Mouse (Mus musculus) urinary bladder, postnatal 10 days (tissue): Measurements from ENCODE around the gene Tor1a.
A peak's percentile ranks its signal among the peaks of the same experiment; 100 is the strongest.

Experiments
- DNase-seq: peaks from one replicate; pipeline ENCODE4 v3.0.0; 2022; ENCODE audit warnings: low spot score

Gene Tor1a

GRCm38 (mm10) chr2:30967352-30968327 lies at the start of gene Tor1a:
TSS of gene Tor1a (minus strand) at chr2:30967933.
- peak; percentile 61 for DNase-seq

DNA sequence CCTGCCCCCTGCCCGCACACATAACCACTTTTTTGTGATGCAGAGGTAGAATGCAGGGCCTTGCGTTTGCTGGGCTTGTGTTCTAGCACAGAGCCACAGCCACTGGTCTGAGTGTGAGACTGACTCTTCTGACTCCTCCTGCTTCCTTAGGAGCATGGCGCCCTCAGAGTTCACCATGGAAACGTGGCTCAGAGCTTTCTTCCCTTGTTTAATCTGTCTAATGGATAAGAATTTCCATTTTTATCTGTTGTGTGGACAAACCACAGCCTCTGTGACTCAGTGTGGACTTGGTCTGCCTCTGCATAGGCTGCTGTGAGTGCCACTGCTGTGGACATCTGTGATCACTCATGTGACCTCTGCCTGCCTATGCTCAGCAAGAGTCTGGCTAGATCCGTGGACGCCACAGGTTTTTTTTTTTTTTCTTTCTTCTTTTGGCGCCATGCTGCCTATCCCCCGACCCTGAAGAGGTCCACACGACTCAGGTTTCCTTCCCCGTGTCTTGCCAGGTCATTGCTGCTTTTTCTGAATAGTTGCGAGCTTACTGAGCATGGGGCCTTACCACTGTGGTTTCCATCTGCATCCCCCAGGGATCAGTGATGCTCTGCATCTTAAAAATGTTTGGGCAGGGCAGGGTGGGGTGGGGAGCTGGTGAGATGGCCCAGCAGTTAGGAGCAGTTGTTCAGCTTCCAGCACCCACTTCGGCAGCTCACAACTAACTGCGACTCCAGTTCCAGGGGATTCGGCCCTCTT lies 45.8 kb upstream of the Tor1a start:
- DNase-seq = no peak

- DNase-seq = no peak
Observed at GRCm38 (mm10) chr2:31007208-31007607, 39.5 kb upstream of the Tor1a start.

DNA sequence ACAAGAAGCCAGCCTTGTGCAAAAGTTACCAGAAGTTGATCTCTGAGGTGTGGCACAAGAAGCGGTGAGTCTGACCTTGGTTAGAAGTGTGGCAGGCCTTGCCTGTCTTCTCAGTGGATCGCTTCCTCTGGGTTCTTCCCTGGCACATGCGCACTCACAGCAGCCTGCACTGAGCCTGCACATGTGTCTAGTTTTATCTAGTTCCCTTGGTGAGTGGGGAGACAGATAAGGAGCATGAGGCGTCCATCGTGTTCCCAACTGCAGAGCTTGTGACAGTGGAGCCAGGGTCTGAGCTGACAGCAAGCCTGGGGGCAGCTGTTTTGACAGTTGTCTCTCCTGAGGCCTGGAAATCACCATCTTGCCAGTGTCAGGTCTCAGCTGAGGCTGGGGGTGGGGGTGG lies 38.7 kb upstream of the Tor1a start:
- DNase-seq = no peak

GRCm38 (mm10) chr2:31005453-31005852 lies 37.7 kb upstream of the Tor1a start:
- DNase-seq = no peak

- DNase-seq = no peak
Observed at GRCm38 (mm10) chr2:31002857-31003256, 35.1 kb upstream of the Tor1a start.

GRCm38 (mm10) chr2:30998443-30999260 lies 30.9 kb upstream of the Tor1a start:
- DNase-seq = no peak

GRCm38 (mm10) chr2:30995432-30995996 lies 27.8 kb upstream of the Tor1a start:
- DNase-seq = no peak

GRCm38 (mm10) chr2:30994853-30995252 lies 27.1 kb upstream of the Tor1a start:
- DNase-seq = no peak

DNA sequence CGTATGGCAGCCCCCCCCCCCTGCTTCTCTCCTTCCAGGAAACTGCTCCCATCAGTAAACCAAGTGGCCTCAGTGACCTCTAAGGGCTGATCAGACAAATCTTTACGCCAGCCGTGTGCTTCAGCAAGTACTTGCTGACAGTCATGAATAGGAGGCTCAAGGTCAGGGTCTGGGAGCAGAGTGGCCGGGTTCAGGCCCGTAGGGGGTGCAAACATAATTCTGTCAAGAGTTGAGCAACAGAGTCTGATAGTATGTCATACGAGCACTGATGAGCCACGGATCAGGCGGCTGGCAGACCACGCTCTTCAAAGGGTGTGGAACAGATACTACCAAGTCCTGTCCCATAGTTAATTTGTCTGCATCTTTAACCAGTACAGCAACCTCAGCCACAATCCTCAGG lies 22.5 kb upstream of the Tor1a start:
- DNase-seq = no peak

- no peak for DNase-seq
Observed at GRCm38 (mm10) chr2:30985111-30986020, 17.6 kb upstream of the Tor1a start.

- no peak for DNase-seq
Observed at GRCm38 (mm10) chr2:30983024-30983423, 15.3 kb upstream of the Tor1a start.

- DNase-seq = peak; percentile 96
Observed at GRCm38 (mm10) chr2:30981790-30982513, 14.2 kb upstream of the Tor1a start, which contains the start of the genes BC005624 and Usp20. TSS of gene BC005624 (minus strand) at chr2:30982201. TSS of gene Usp20 (plus strand) at chr2:30982279.

- DNase-seq = no peak
Observed at GRCm38 (mm10) chr2:30966826-30967225, 907 bp downstream of the Tor1a start.

- no peak for DNase-seq
Observed at GRCm38 (mm10) chr2:30965627-30966026, 2.1 kb downstream of the Tor1a start.

GRCm38 (mm10) chr2:30962570-30963254 lies 5.0 kb downstream of the Tor1a start:
- DNase-seq = no peak

DNA sequence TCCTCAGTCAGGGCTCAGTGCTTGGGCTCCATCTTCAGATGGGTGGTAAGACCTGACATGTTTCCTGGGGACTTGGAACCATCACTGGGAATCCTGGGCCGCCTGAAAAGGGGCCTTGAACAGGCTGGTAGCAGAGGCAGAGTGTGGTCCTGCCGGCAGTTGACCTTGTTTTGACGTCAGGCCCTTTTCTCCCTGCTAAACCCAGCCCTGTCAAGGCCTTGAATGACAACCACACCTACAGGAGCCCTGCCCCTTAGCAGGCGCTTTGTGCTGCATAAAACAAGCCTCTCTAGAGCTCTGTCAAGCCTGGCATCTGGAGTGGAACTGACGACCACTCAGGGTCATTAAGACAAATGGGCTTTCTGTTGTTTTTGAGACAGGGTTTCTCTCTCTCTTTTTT lies 7.9 kb downstream of the Tor1a start:
- no peak for DNase-seq

GRCm38 (mm10) chr2:30958726-30959125 lies 9.0 kb downstream of the Tor1a start:
- DNase-seq = no peak

DNA sequence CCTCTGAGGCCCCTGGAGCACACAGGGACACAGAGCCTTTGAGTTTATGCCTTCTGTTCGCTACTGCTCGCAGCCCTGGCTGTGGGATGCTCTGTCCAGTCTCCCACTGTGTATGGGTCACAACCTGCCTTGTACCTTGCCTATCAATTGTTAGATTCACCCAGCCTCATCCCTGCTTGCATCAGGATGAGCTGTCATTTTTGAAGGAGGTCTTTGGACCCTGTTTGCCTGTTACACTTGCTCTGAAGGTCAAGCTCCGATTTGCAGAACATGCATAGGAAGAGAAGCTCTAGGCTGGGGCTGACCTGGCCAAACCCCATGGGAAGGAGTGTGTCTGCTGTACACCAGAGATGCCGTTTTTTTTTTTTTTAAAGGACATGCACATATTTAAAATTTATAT lies 10.2 kb downstream of the Tor1a start:
- no peak for DNase-seq
